Comparison of ENCODE assay signal across 8 mouse cellular contexts in genomic region chr8:9978475-9979230, GRCm38 (mm10). TPM values are rescaled to one million over a fixed set of nuclear protein-coding genes. Genes with fewer than 3 reads are reported as not detected.
A peak's percentile ranks its signal among the peaks of the same experiment; 100 is the strongest.
DNase-seq lines count a peak whose midpoint lies in the region; ATAC-seq and TF ChIP-seq lines count a peak whose summit lies in the region.

No protein-coding gene starts in this region.

- WGBS in hindbrain, embryonic 13.5 days = 60% methylated on average over 18 of the region's 18 CpGs
- 62% methylated on average over 18 of the region's 18 CpGs for WGBS in midbrain, embryonic 12.5 days

- no peaks in the 10 kb centered on the region for H3K9me3 ChIP-seq in hindbrain, embryonic 13.5 days
- H3K9me3 ChIP-seq in midbrain, embryonic 12.5 days = no peaks in the 10 kb centered on the region

- H3K4me2 ChIP-seq in hindbrain, embryonic 13.5 days = peak overlapping the region; percentile 73
- H3K4me2 ChIP-seq in midbrain, embryonic 12.5 days (replicated peaks) = peak overlapping the region; percentile 81

- intact Hi-C loops in gastrocnemius, adult 2 months (cut with DNase I) = loop anchor here (10.0 kb wide), 1 partner anchor 66 kb away; no protein-coding TSS in a partner anchor

- TF ChIP-seq CTCF in gastrocnemius, adult 2 months (IDR thresholded peaks at IDR 0.05) = no peak

- ATAC-seq in hindbrain, embryonic 13.5 days (ENCODE audit: low FRiP score) = no peak
- no peak for ATAC-seq in midbrain, embryonic 12.5 days (ENCODE audit: low FRiP score, low read depth)

- peaks cover 48% of the 10 kb centered on the region for H3K4me1 ChIP-seq in hindbrain, embryonic 13.5 days (replicated peaks)
- H3K4me1 ChIP-seq in midbrain, embryonic 12.5 days = peaks cover 34% of the 10 kb centered on the region

- peak overlapping the region; percentile 93 for H3K27ac ChIP-seq in gastrocnemius, adult 2 months
- H3K27ac ChIP-seq in hindbrain, embryonic 13.5 days = no peak overlapping the region; the same call in 1 of the 2 replicates
- no peak overlapping the region for H3K27ac ChIP-seq in midbrain, embryonic 12.5 days (replicated peaks)

- peaks cover 1% of the 10 kb centered on the region for H3K36me3 ChIP-seq in hindbrain, embryonic 13.5 days
- peaks cover 7% of the 10 kb centered on the region for H3K36me3 ChIP-seq in midbrain, embryonic 12.5 days

- peak overlapping the region; percentile 91 for H3K9ac ChIP-seq in hindbrain, embryonic 13.5 days
- H3K9ac ChIP-seq in midbrain, embryonic 12.5 days (replicated peaks) = peak overlapping the region; percentile 89

- peak overlapping the region; percentile 82 for H3K4me3 ChIP-seq in gastrocnemius, adult 2 months
- peak overlapping the region; percentile 93 for H3K4me3 ChIP-seq in hindbrain, embryonic 13.5 days
- peak overlapping the region; percentile 83 for H3K4me3 ChIP-seq in midbrain, embryonic 12.5 days

- no peak for DNase-seq in gastrocnemius, adult 2 months
- DNase-seq in gastrocnemius, adult 8-10 months (ENCODE audit: low spot score in 2 of 2) = no peak
- peak; percentile 10 for DNase-seq in CD4-positive helper T cell, adult 2 months (ENCODE audit: low read depth, low spot score)
- DNase-seq in cerebellum, postnatal 36 days = peak; percentile 49 to 51
- no peak for DNase-seq in MN1 (ENCODE audit: low spot score)
- no peak for DNase-seq in right cerebral cortex, postnatal 25 days

- H3K27me3 ChIP-seq in hindbrain, embryonic 13.5 days = no peaks in the 10 kb centered on the region
- no peaks in the 10 kb centered on the region for H3K27me3 ChIP-seq in midbrain, embryonic 12.5 days

RNA-seq across cellular contexts. Expression of gene Abhd13, which starts 1.1 kb away (rescaled TPM):
- total RNA-seq in gastrocnemius, adult 2 months (2021) = 1 to 10 TPM; 6.9 to 8.2 TPM
- total RNA-seq in gastrocnemius, adult 8-10 months (2022) = 1 to 10 TPM; 6.2 to 7.4 (median 6.8) TPM
- 12.8 and 14.6 TPM in 2 replicates for polyA plus RNA-seq in hindbrain, embryonic 13.5 days (2015; fragmentation: Nextera tagmentation; extraction: Ambion mirVana)
- polyA plus RNA-seq in midbrain, embryonic 12.5 days (2016; fragmentation: Nextera tagmentation; extraction: Ambion mirVana) = 19.4 and 20.7 TPM in 2 replicates

RNA-seq across cellular contexts. Expression of gene Lig4, which starts 1.2 kb away (rescaled TPM):
- 1 to 10 TPM; 3.7 to 5.3 TPM for total RNA-seq in gastrocnemius, adult 2 months (2021)
- 1 to 10 TPM; 4.6 to 6.1 (median 5.1) TPM for total RNA-seq in gastrocnemius, adult 8-10 months (2022)
- polyA plus RNA-seq in hindbrain, embryonic 13.5 days (2015; fragmentation: Nextera tagmentation; extraction: Ambion mirVana) = 11.1 and 12.1 TPM in 2 replicates
- 9.7 TPM in 2 replicates for polyA plus RNA-seq in midbrain, embryonic 12.5 days (2016; fragmentation: Nextera tagmentation; extraction: Ambion mirVana)

RNA-seq across cellular contexts. Expression of gene Tnfsf13b, which starts 27.6 kb away (rescaled TPM):
- 1 to 10 TPM in 1 of 2 experiments, under 1 TPM in 1; 0.67 to 1.0 TPM for total RNA-seq in gastrocnemius, adult 2 months (2021)
- 1 to 10 TPM in 2 of 4 experiments, under 1 TPM in 2; 0.47 to 1.0 (median 0.83) TPM for total RNA-seq in gastrocnemius, adult 8-10 months (2022)
- polyA plus RNA-seq in hindbrain, embryonic 13.5 days (2015; fragmentation: Nextera tagmentation; extraction: Ambion mirVana) = 0.08 and 0.36 TPM in 2 replicates
- 0.22 TPM in 1 of 2 replicates, not detected in the other for polyA plus RNA-seq in midbrain, embryonic 12.5 days (2016; fragmentation: Nextera tagmentation; extraction: Ambion mirVana)

Comparison
In these comparisons a context has a peak if more than half of its experiments do, and no peak if none do; other contexts are left out.
1. DNase-seq: peak in CD4-positive helper T cell, adult 2 months (single experiment) and cerebellum, postnatal 36 days (2 of 2); none in gastrocnemius, adult 2 months (single experiment), gastrocnemius, adult 8-10 months (0 of 2), MN1 (single experiment) and right cerebral cortex, postnatal 25 days (single experiment).
2. Peak in every context shown above with its lines, with median percentiles within 50 percentile points of each other: H3K4me3 ChIP-seq.